Mouse (Mus musculus) bone marrow, adult 2 months (tissue): ENCODE measurements around the gene Ankrd49.

Source experiments
- CTCF ChIP-seq: fragments of 200-500 bp; IDR thresholded peaks from 2 replicates; pipeline ENCODE4 v1.5.1; 2011; ENCODE audit warnings: low read length, control low read depth; ENCODE audit not compliant: control insufficient read depth, insufficient read depth
- POLR2A ChIP-seq: fragments of 200-500 bp; IDR thresholded peaks from 2 replicates; pipeline ENCODE4 v1.6.1; 2011; ENCODE audit warnings: low read depth, mild to moderate bottlenecking, control low read depth, low read length, borderline replicate concordance; ENCODE audit not compliant: control insufficient read depth

GRCm38 (mm10) chr9:14758590-14758989 is 26.1 kb downstream of the Ankrd49 start:
- TF ChIP-seq POLR2A (no peak), CTCF (no peak)
